Mouse (Mus musculus) layer of hippocampus, adult 2 months (tissue): ENCODE measurements around the gene Cabcoco1. TPM values are rescaled to one million over a fixed set of nuclear protein-coding genes. Genes with fewer than 3 reads are reported as not detected.

Experiments
- DNase-seq, 2 experiments: peaks; one replicate each; pipeline ENCODE4 v3.0.0; 2022; ENCODE audit warnings: low spot score in 2 of 2
- H3K27ac ChIP-seq: fragments of 200-600 bp; 2 replicates; pipeline ENCODE4 v1.8.1; 2022
- H3K4me3 ChIP-seq: fragments of 200-600 bp; 2 replicates; pipeline ENCODE4 v1.8.1; 2022; ENCODE audit warnings: mild to moderate bottlenecking
- CTCF ChIP-seq: fragments of 200-600 bp; conservative IDR thresholded peaks from 2 replicates; pipeline ENCODE4 v1.8.1; 2022; ENCODE audit warnings: antibody characterized with exemption, mild to moderate bottlenecking, moderate library complexity
- long read RNA-seq, 2 experiments: library from polyadenylated mRNA; stranded (forward); transcript quantifications; one replicate each; pipeline ENCODE4 v2.0.0; 2021; ENCODE audit warnings: borderline mapping rate in 2 of 2
- total RNA-seq, 2 experiments: library from RNA; stranded (reverse); gene quantifications; 2 replicates each; pipeline ENCODE4 v1.2.3; 2021

Gene Cabcoco1
- 1 to 10 TPM; 2.0 to 2.8 TPM for total RNA-seq
- long read RNA-seq, experiment 1, partial matches to known transcripts = 0 of 4 reads
- long read RNA-seq, experiment 1, other reads (novel, unspliced or antisense) = 0 of 4 reads
- long read RNA-seq, experiment 2, partial matches to known transcripts = 1 of 3 reads
- long read RNA-seq, experiment 2, other reads (novel, unspliced or antisense) = 0 of 3 reads

DNA sequence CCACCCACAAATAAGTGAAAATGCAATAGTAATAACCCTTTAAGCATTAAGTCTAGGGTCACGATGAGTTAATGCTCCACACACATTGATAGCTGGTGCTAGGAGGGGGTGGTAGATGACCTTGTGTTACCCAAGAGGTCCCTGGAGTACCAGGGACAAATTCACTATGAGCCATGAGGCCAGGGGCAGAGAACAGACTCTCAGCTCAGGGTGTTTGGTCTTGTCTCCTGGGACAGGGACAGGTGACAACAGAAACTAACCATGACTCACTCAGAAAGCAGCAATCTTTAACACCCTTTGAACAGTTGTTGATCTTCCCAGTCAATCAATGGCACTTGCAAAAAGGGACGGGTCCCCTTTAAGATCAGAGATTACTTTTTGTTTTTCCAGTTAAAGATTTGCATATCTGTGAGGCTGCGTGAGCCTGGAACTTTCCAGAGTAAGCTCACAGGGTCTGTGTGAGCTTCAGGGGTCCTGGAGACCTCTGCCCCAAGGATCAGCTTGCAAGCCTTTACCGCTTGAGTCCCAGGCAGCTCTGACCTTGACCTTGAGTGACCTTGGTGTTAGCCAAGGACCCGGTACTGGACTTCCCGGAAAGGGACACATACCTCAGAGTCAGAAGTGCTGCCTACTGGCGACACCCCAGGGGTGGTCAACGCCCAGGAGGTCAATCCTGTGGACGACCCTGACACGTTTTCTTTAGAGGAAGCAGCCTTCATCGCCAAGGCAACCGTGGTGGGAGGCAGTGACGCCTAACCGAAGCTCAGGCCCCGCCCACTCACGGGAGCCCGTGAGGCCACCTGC, at the start of gene Cabcoco1:
TSS of gene Cabcoco1 (minus strand) at position 758 of the 804 bp plus-strand sequence.
- Histone ChIP-seq H3K27ac (peak within 1 kb of the TSS; percentile 84), H3K4me3 (peak within 1 kb of the TSS; percentile 51)
- no peak for TF ChIP-seq CTCF
- peak; percentile 50 to 53 for DNase-seq

DNA sequence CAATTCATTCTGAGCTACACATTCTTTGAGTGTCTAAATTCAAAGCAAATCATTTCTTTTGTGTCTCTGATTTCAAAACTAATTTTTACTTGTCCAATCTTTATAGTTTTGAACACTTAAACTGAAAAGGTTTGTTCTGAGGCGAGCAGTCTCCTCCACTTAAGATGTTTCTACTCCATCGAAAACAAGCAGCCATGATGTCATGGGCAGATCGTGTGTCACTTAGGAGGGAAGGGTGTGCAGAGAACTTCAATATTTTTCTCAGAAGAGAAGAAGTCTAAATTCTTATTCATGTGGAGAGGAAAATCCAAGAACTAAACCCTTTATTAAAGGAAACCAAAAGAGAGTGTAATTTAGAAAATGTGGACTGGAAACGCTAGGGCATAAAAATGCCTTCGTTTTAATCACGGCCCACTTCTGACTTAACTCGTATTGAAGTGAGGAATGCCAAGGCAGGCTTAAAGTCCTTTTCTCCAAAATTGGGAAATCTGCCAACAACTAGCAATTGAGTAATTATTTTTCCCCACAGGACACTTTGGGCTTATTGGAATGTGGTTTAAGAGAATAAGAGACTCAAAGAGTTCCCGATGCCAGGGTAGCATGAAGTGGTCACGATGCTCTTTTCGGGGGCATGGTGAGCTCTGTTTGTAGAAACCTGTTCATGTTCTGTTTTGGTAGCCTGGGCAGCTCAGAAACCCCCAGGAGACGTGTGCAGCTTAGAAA, 48.0 kb upstream of the Cabcoco1 start:
- H3K4me3 ChIP-seq = no peak overlapping the region
- no peak for TF ChIP-seq CTCF
- no peak for DNase-seq
- no peak overlapping the region for H3K27ac ChIP-seq

DNA sequence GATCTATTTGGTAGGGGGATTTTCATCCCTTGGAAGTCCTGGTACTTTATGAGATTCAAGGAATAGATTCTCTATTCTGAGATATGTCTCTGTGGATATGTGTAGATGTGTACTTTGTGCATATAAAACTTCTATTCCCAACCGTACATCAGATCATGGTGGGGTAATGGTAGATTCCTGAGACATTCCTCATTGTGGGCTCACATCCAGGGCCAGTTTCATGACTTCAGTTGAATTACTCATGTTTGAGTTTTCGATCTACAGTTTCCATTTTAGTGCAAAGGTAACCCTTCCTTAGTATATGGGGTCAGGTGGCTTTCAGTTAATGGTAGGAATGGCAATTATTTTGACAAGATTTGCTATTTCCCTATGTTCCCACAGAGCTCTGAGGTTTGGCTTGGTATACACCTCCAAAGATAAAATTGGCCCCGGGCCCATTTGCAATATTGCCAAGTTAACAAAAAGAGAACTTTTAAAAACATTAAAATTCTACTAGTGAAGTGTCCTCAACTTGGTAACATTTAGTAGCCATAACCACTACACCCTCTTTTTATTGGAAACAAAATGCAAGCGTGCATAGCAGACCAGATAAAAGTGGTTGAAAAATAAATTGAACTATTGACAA, 45.8 kb upstream of the Cabcoco1 start:
- H3K27ac ChIP-seq = no peak overlapping the region
- no peak for TF ChIP-seq CTCF
- no peak for DNase-seq

DNA sequence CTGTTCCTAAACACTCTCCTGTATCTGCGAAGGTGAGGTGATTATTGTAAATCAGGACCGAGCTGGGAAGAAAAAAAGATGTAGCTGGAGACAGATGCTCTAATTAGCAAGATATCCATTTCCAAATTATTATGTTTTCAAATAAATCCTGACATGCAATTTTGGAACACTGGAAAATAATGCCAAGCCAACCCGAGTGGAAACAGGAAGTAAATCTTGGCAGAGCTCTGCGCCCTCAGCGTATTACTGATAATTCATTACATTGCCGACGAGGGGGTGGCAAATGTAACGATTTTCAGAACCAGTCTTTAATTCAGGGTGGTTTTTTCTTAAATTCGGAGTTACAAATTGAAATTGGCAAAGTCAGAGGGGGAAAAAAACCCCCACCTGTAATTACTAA, 35.6 kb upstream of the Cabcoco1 start:
- TF ChIP-seq CTCF = no peak

More for the DNA sequence above, 45.8 kb upstream of the Cabcoco1 start:
- no peak overlapping the region for H3K4me3 ChIP-seq

DNA sequence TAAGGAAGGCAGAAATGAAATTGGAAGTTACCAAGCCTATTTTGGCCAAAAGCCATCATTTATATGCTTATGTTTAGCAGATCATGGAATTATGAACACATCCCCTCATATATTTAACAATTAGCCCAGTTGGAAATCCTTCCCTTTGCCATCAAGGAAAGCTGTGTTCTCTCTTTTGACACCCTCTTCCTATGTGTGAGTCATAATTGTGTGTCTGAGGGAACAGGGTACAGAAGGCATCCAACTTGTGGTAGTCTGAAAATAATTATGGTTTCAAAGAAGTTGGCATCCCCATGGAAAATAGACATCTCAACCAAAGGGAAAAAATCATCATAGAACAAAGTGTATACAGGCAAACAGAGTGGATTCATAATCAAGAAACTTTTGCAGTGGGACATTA, 26.5 kb upstream of the Cabcoco1 start:
- H3K4me3 ChIP-seq = no peak overlapping the region
- no peak overlapping the region for H3K27ac ChIP-seq
- no peak for TF ChIP-seq CTCF
- no peak for DNase-seq

More for the DNA sequence above, 35.6 kb upstream of the Cabcoco1 start:
- no peak overlapping the region for H3K27ac ChIP-seq
- peak overlapping the region; percentile 4; the same call in 1 of the 2 replicates for H3K4me3 ChIP-seq
- peak in 1 of 2 experiments; percentile 16 for DNase-seq

DNA sequence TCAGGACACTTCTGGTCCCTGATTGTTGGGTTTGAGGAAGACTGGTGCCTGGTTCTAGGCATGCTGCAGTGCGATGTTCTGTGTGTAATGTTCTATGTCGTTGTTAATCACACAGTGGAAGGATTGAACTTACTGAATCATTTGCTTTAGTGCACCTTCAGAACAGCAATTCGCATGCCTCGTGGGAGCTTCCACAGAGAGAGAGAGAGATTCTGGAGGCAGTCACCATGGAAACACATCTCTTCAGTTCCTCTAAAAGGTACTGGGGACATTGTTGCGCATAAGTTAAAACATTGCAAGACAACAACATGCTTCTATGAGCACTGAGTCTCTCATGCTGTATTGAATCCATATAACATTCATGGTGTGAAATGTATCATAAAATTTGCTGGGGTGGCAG, 20.6 kb upstream of the Cabcoco1 start:
- DNase-seq = peak in 1 of 2 experiments; percentile 35
- no peak overlapping the region for H3K4me3 ChIP-seq
- no peak overlapping the region for H3K27ac ChIP-seq
- no peak for TF ChIP-seq CTCF

DNA sequence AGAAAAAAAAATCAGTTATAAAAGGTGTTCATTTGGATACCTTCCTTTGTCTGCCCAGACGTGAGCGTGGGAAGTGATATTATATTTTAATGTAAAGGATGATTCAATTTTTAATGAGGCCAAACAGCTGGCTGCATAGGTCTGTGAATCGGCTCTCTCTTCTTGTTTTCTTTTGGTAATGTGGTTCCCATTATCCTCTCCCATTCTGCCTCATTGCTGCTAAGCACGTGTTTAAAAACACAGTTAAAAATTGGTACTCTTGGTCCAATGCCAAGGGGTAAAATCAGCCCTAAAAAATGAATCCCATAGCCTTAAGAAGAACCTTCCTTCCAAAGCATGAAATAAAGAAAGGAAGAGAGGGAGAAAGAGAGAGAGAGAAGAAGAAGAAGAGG, 17.1 kb upstream of the Cabcoco1 start:
- TF ChIP-seq CTCF = no peak
- DNase-seq = no peak
- no peak overlapping the region for H3K4me3 ChIP-seq
- no peak overlapping the region for H3K27ac ChIP-seq

DNA sequence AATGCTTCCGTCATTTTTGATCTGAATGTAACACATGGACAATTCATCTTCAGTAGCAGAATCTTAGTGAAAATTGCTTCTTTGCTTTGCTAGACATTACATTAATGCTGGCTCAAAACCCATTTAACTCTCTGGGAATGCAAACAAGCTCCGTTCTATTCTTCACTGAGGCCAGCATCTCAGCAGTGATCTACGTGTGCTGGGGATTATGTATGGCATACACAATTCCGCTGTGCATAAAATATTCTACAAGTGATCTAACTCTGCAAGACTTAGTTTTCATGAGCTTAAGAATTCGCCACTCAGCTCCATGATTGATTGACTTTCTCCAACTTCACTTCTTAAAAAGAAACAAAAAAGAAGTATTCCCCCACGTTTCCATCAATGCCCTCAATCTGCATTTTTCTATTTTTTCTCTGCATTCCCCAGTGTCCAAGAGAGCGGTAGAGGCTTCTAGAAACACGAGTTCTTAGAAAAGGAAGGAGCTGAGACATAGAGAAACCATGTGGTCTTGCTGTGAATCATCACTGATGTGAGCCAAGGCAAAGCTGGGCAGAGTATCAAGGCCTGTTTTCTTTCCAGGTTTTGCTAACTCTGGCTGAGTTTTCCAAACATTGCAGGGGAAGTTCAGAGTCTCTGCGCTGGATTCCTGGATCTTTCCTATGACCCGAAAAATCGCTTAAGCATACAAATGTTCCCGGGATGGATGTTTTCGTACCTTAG, 16.6 kb upstream of the Cabcoco1 start:
- no peak overlapping the region for H3K27ac ChIP-seq
- no peak overlapping the region for H3K4me3 ChIP-seq
- peak; percentile 63 to 71 for DNase-seq
- TF ChIP-seq CTCF = no peak

DNA sequence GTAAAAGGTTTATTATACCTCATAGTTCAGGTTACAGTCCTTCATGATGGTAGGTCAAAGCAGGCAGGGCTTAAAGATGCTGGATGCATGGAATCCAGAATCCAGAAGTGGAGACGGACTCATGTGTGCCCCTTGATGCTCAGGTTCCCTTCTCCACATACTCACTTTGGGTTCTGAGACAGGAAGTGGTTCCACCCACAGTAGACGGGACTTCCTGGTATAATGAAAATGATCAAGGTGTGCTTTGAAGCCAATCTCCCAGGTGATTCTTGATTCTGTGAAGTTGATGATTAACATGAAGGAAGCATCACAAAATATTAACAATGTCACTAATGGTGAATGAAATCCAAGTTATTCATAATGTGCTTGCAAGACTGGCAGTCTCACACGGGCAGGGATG, 12.0 kb upstream of the Cabcoco1 start:
- no peak overlapping the region for H3K4me3 ChIP-seq
- no peak overlapping the region for H3K27ac ChIP-seq
- no peak for DNase-seq
- no peak for TF ChIP-seq CTCF

DNA sequence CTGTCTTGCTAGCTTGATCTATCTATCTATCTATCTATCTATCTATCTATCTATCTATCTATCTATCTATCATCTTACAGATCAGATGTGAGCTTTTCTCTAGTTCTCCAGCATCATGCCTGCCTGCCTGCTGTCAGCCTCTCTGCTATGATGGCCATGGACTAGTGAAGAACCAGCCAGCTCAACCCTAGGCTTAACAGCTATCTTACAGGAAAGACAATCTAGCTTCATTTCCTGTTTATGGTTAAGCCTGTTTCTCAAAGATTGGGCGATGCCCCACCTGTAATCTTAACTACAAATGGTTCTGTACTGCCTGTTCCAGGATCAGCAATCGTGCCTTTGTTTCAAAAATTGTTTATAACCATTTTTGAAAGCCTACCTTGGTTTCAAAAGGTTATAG, 10.9 kb upstream of the Cabcoco1 start:
- H3K4me3 ChIP-seq = no peak overlapping the region
- H3K27ac ChIP-seq = no peak overlapping the region
- TF ChIP-seq CTCF = no peak
- DNase-seq = no peak

DNA sequence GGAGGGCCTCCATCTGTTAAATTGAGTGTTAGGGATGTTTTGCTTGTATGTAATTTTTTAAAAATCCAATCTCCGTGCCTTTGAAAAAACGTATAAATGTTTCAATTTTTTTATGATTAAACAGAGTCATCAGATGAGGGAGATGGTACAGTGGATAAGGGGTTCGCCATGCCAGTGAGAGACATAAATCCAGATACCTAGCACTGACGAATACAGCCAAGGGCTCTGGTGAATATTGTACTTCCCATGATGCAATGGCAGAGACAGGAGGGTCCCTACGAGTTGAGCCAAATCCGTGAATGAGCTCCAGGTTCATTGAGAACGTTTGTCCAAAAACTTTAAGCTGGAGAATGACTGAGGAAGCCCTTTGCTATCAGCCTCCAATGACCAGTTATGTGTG, 9.6 kb upstream of the Cabcoco1 start:
- TF ChIP-seq CTCF = no peak
- no peak for DNase-seq
- H3K27ac ChIP-seq = no peak overlapping the region
- H3K4me3 ChIP-seq = no peak overlapping the region

DNA sequence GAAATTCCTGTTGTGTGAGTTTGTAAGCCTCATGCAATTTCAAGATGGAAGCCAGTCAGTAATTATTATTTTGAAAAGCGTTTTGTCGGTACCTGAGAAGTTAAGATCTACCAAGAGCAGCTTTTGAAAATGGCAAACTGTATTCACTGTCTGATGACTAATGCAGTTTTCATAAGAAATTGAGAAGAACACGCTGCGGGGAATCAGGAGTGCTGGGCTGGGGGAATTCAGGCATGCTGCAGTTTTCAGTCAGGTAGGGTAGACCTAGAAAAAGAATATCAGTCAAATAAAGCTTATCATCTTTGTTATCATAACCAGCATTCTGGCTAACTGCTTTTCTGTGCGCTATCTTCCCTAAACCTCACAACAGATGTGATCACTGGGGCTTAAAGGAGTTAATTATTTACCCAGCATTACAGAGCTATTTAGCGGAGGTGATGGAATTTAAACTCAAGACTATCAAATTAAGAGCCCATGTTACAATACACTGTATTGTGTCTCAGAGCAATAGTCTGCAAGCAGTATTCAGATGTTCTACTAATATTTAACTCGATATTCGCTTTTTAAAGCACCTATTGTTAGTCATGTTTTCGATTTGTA, 9.1 kb upstream of the Cabcoco1 start:
- no peak for TF ChIP-seq CTCF
- Histone ChIP-seq H3K27ac (no peak overlapping the region), H3K4me3 (no peak overlapping the region)
- DNase-seq = no peak
